Mouse (Mus musculus) forebrain, embryonic 12.5 days (tissue): ENCODE results near the gene Fuca1. TPM values are rescaled to one million over a fixed set of nuclear protein-coding genes. Genes with fewer than 3 reads are reported as not detected.
A peak's percentile ranks its signal among the peaks of the same experiment; 100 is the strongest.

Experiments used
- ATAC-seq: fragments of 200-750 bp; cut with Nextera tagmentation; 2 replicates; pipeline ENCODE4 v1.8.0; 2017; ENCODE audit warnings: moderate TSS enrichment; ENCODE audit not compliant: low FRiP score
- H3K27ac ChIP-seq: fragments of 300-500 bp; sonication (generic); 2 replicates; pipeline ENCODE4 v1.5.1; 2016; ENCODE audit warnings: mild to moderate bottlenecking
- H3K27me3 ChIP-seq: fragments of 300-500 bp; sonication (generic); 2 replicates; pipeline ENCODE4 v1.6.1; 2016; ENCODE audit warnings: mild to moderate bottlenecking
- H3K36me3 ChIP-seq: fragments of 300-500 bp; sonication (generic); replicated peaks from 2 replicates; pipeline ENCODE4 v1.6.1; 2016; ENCODE audit warnings: mild to moderate bottlenecking
- H3K4me1 ChIP-seq: fragments of 300-500 bp; sonication (generic); 2 replicates; pipeline ENCODE4 v1.6.1; 2016
- H3K4me2 ChIP-seq: fragments of 300-500 bp; sonication (generic); 2 replicates; pipeline ENCODE4 v1.6.1; 2016; ENCODE audit warnings: mild to moderate bottlenecking, moderate library complexity
- H3K4me3 ChIP-seq: fragments of 300-500 bp; sonication (generic); replicated peaks from 2 replicates; pipeline ENCODE4 v1.5.1; 2016; ENCODE audit warnings: mild to moderate bottlenecking
- H3K9ac ChIP-seq: fragments of 300-500 bp; sonication (generic); 2 replicates; pipeline ENCODE4 v1.6.1; 2016; ENCODE audit warnings: mild to moderate bottlenecking
- H3K9me3 ChIP-seq: fragments of 300-500 bp; sonication (generic); 2 replicates; pipeline ENCODE4 v1.6.1; 2016
- WGBS: fragments of 180-500 bp; shearing (Covaris S2); methylation state at CpG from one replicate; pipeline ENCODE4 v1.1.7; 2016; 5-methylcytosine and 5-hydroxymethylcytosine counted together
- polyA plus RNA-seq: library from polyadenylated mRNA; unstranded; fragments of >200 nt; fragmentation: Nextera tagmentation; extraction: Ambion mirVana; gene quantifications from 2 replicates; pipeline ENCODE4 v1.2.1, GENCODE M21; 2016

The Fuca1 gene
- polyA plus RNA-seq, 1 experiment from 2014 or later = 45.0 TPM

- Histone ChIP-seq H3K4me3 (no peak overlapping the region), H3K4me1 (no peaks in the 10 kb centered on the region; the same call in 1 of the 2 replicates), H3K36me3 (no peaks in the 10 kb centered on the region), H3K27ac (no peak overlapping the region), H3K27me3 (no peaks in the 10 kb centered on the region), H3K9me3 (no peaks in the 10 kb centered on the region), H3K9ac (no peak overlapping the region), H3K4me2 (no peak overlapping the region)
- 79% methylated on average over 4 of the region's 4 CpGs for WGBS
- ATAC-seq = no peak
Measured at GRCm38 (mm10) chr4:135892884-135893283, 27.7 kb upstream of the Fuca1 start.

- H3K9ac ChIP-seq = no peak within 1 kb of the TSS
- H3K4me3 ChIP-seq = no peak within 1 kb of the TSS
- no peaks in the 10 kb centered on the region for H3K36me3 ChIP-seq
- no peaks in the 10 kb centered on the region for H3K9me3 ChIP-seq
- no peak for ATAC-seq
- H3K4me2 ChIP-seq = no peak within 1 kb of the TSS
- 66% methylated on average over 8 of the region's 8 CpGs for WGBS
- no peak within 1 kb of the TSS for H3K27ac ChIP-seq
- H3K4me1 ChIP-seq = no peaks in the 10 kb centered on the region; the same call in 1 of the 2 replicates
- H3K27me3 ChIP-seq = no peaks in the 10 kb centered on the region
Measured at GRCm38 (mm10) chr4:135895071-135895571, 25.4 kb upstream of the Fuca1 start, which contains the start of gene Cnr2. Gene Cnr2, plus strand, starts transcription at chr4:135895394.

- H3K9ac ChIP-seq = no peak overlapping the region
- no peaks in the 10 kb centered on the region; the same call in 1 of the 2 replicates for H3K4me1 ChIP-seq
- no peak overlapping the region for H3K4me2 ChIP-seq
- ATAC-seq = no peak
- no peaks in the 10 kb centered on the region for H3K27me3 ChIP-seq
- no peaks in the 10 kb centered on the region for H3K36me3 ChIP-seq
- WGBS = 84% methylated on average over 6 of the region's 6 CpGs
- no peak overlapping the region for H3K4me3 ChIP-seq
- H3K27ac ChIP-seq = no peak overlapping the region
- no peaks in the 10 kb centered on the region for H3K9me3 ChIP-seq
Measured at GRCm38 (mm10) chr4:135896157-135896556, 24.4 kb upstream of the Fuca1 start.

GRCm38 (mm10) chr4:135898380-135899049 lies 22.0 kb upstream of the Fuca1 start:
- no peak overlapping the region for H3K27ac ChIP-seq
- no peak for ATAC-seq
- H3K4me2 ChIP-seq = no peak overlapping the region
- H3K9ac ChIP-seq = no peak overlapping the region
- H3K4me3 ChIP-seq = no peak overlapping the region
- H3K36me3 ChIP-seq = no peaks in the 10 kb centered on the region
- no peaks in the 10 kb centered on the region for H3K9me3 ChIP-seq
- H3K4me1 ChIP-seq = no peaks in the 10 kb centered on the region; the same call in 1 of the 2 replicates
- 80% methylated on average over 9 of the region's 9 CpGs for WGBS
- H3K27me3 ChIP-seq = no peaks in the 10 kb centered on the region

GRCm38 (mm10) chr4:135899050-135899448 lies 21.5 kb upstream of the Fuca1 start:
- WGBS = 84% methylated on average over 7 of the region's 7 CpGs
- no peak overlapping the region for H3K27ac ChIP-seq
- H3K9me3 ChIP-seq = no peaks in the 10 kb centered on the region
- H3K9ac ChIP-seq = no peak overlapping the region
- no peak overlapping the region for H3K4me2 ChIP-seq
- ATAC-seq = no peak
- no peaks in the 10 kb centered on the region for H3K27me3 ChIP-seq
- no peaks in the 10 kb centered on the region; the same call in 1 of the 2 replicates for H3K4me1 ChIP-seq
- H3K36me3 ChIP-seq = no peaks in the 10 kb centered on the region
- no peak overlapping the region for H3K4me3 ChIP-seq

GRCm38 (mm10) chr4:135900008-135900407 lies 20.5 kb upstream of the Fuca1 start:
- Histone ChIP-seq H3K4me2 (no peak overlapping the region), H3K36me3 (no peaks in the 10 kb centered on the region), H3K27ac (no peak overlapping the region), H3K4me3 (no peak overlapping the region), H3K27me3 (no peaks in the 10 kb centered on the region), H3K9ac (no peak overlapping the region), H3K4me1 (no peaks in the 10 kb centered on the region; the same call in 1 of the 2 replicates), H3K9me3 (no peaks in the 10 kb centered on the region)
- 73% methylated on average over 5 of the region's 5 CpGs for WGBS
- ATAC-seq = no peak

GRCm38 (mm10) chr4:135902606-135903242 lies 17.8 kb upstream of the Fuca1 start:
- 88% methylated on average over 4 of the region's 4 CpGs for WGBS
- H3K4me1 ChIP-seq = no peaks in the 10 kb centered on the region
- H3K27ac ChIP-seq = no peak overlapping the region
- no peaks in the 10 kb centered on the region for H3K36me3 ChIP-seq
- H3K9me3 ChIP-seq = no peaks in the 10 kb centered on the region
- no peak overlapping the region for H3K4me2 ChIP-seq
- no peaks in the 10 kb centered on the region for H3K27me3 ChIP-seq
- no peak for ATAC-seq
- H3K4me3 ChIP-seq = no peak overlapping the region
- no peak overlapping the region for H3K9ac ChIP-seq

GRCm38 (mm10) chr4:135904810-135905209 lies 15.7 kb upstream of the Fuca1 start:
- H3K4me2 ChIP-seq = no peak overlapping the region
- H3K4me1 ChIP-seq = no peaks in the 10 kb centered on the region
- no peak overlapping the region for H3K9ac ChIP-seq
- 38% methylated on average over 1 of the region's 1 CpGs for WGBS
- no peaks in the 10 kb centered on the region for H3K36me3 ChIP-seq
- H3K27ac ChIP-seq = no peak overlapping the region
- H3K27me3 ChIP-seq = no peaks in the 10 kb centered on the region
- no peak for ATAC-seq
- H3K9me3 ChIP-seq = no peaks in the 10 kb centered on the region
- H3K4me3 ChIP-seq = no peak overlapping the region

- no peak overlapping the region for H3K27ac ChIP-seq
- 90% methylated on average over 3 of the region's 3 CpGs for WGBS
- no peak overlapping the region for H3K9ac ChIP-seq
- H3K27me3 ChIP-seq = no peaks in the 10 kb centered on the region
- H3K36me3 ChIP-seq = no peaks in the 10 kb centered on the region
- no peak overlapping the region for H3K4me2 ChIP-seq
- no peak for ATAC-seq
- H3K4me1 ChIP-seq = no peaks in the 10 kb centered on the region; the same call in 1 of the 2 replicates
- H3K4me3 ChIP-seq = no peak overlapping the region
- no peaks in the 10 kb centered on the region for H3K9me3 ChIP-seq
Measured at GRCm38 (mm10) chr4:135906633-135907032, 13.9 kb upstream of the Fuca1 start.

- Histone ChIP-seq H3K9ac (no peak overlapping the region), H3K4me1 (peaks cover 5% of the 10 kb centered on the region), H3K27me3 (no peaks in the 10 kb centered on the region), H3K9me3 (no peaks in the 10 kb centered on the region), H3K4me2 (no peak overlapping the region), H3K4me3 (no peak overlapping the region), H3K27ac (no peak overlapping the region), H3K36me3 (no peaks in the 10 kb centered on the region)
- 79% methylated on average over 13 of the region's 13 CpGs for WGBS
- no peak for ATAC-seq
Measured at GRCm38 (mm10) chr4:135909326-135910066, 11.0 kb upstream of the Fuca1 start.

GRCm38 (mm10) chr4:135911531-135911930 lies 9.0 kb upstream of the Fuca1 start:
- Histone ChIP-seq H3K27me3 (no peaks in the 10 kb centered on the region), H3K9me3 (no peaks in the 10 kb centered on the region), H3K4me3 (no peak overlapping the region), H3K27ac (no peak overlapping the region), H3K4me1 (peaks cover 5% of the 10 kb centered on the region), H3K9ac (no peak overlapping the region), H3K36me3 (no peaks in the 10 kb centered on the region), H3K4me2 (no peak overlapping the region)
- WGBS = 77% methylated on average over 7 of the region's 7 CpGs
- ATAC-seq = no peak

GRCm38 (mm10) chr4:135912164-135912563 lies 8.4 kb upstream of the Fuca1 start:
- H3K27me3 ChIP-seq = no peaks in the 10 kb centered on the region
- ATAC-seq = no peak; the same call in 1 of the 2 replicates
- no peaks in the 10 kb centered on the region for H3K9me3 ChIP-seq
- H3K9ac ChIP-seq = no peak overlapping the region
- no peak overlapping the region for H3K4me3 ChIP-seq
- WGBS = 78% methylated on average over 3 of the region's 3 CpGs
- H3K36me3 ChIP-seq = no peaks in the 10 kb centered on the region
- H3K4me2 ChIP-seq = no peak overlapping the region
- H3K27ac ChIP-seq = peak overlapping the region; percentile 42; the same call in 1 of the 2 replicates
- peaks cover 5% of the 10 kb centered on the region for H3K4me1 ChIP-seq
